Mouse (Mus musculus) neural tube, embryonic 15.5 days (tissue): Measurements from ENCODE around the gene Mfrp. TPM values are rescaled to one million over a fixed set of nuclear protein-coding genes. Genes with fewer than 3 reads are reported as not detected.

ENCODE experiments used
- ATAC-seq: fragments of 200-750 bp; cut with Nextera tagmentation; 2 replicates; pipeline ENCODE4 v1.8.0; 2017; ENCODE audit warnings: mild to moderate bottlenecking, moderate TSS enrichment, moderate library complexity; ENCODE audit not compliant: low FRiP score
- H3K27ac ChIP-seq: fragments of 300-500 bp; sonication (generic); replicated peaks from 2 replicates; pipeline ENCODE4 v1.5.1; 2015; ENCODE audit warnings: mild to moderate bottlenecking, inconsistent platforms
- H3K27me3 ChIP-seq: fragments of 300-500 bp; sonication (generic); replicated peaks from 2 replicates; pipeline ENCODE4 v1.6.1; 2015; ENCODE audit warnings: inconsistent platforms
- H3K36me3 ChIP-seq: fragments of 300-500 bp; sonication (generic); 2 replicates; pipeline ENCODE4 v1.6.1; 2015; ENCODE audit warnings: inconsistent platforms
- H3K4me1 ChIP-seq: fragments of 300-500 bp; sonication (generic); 2 replicates; pipeline ENCODE4 v1.6.1; 2015; ENCODE audit warnings: inconsistent platforms
- H3K4me2 ChIP-seq: fragments of 300-500 bp; sonication (generic); 2 replicates; pipeline ENCODE4 v1.6.1; 2015; ENCODE audit warnings: inconsistent platforms, mild to moderate bottlenecking, moderate library complexity
- H3K4me3 ChIP-seq: fragments of 300-500 bp; sonication (generic); replicated peaks from 2 replicates; pipeline ENCODE4 v1.5.1; 2015; ENCODE audit warnings: mild to moderate bottlenecking, inconsistent platforms
- H3K9ac ChIP-seq: fragments of 300-500 bp; sonication (generic); replicated peaks from 2 replicates; pipeline ENCODE4 v1.6.1; 2015; ENCODE audit warnings: mild to moderate bottlenecking, inconsistent platforms
- H3K9me3 ChIP-seq: fragments of 300-500 bp; sonication (generic); replicated peaks from 2 replicates; pipeline ENCODE4 v1.6.1; 2016; ENCODE audit warnings: inconsistent platforms
- WGBS: fragments of 180-500 bp; shearing (Covaris S2); methylation state at CpG from one replicate; pipeline ENCODE4 v1.1.7; 2015; ENCODE audit warnings: mixed read lengths; 5-methylcytosine and 5-hydroxymethylcytosine counted together
- polyA plus RNA-seq: library from polyadenylated mRNA; unstranded; fragments of >200 nt; fragmentation: Nextera tagmentation; extraction: Ambion mirVana; gene quantifications from 2 replicates; pipeline ENCODE4 v1.2.1, GENCODE M21; 2015

Mfrp gene
- 0.08 and 0.28 TPM in 2 replicates for polyA plus RNA-seq

DNA sequence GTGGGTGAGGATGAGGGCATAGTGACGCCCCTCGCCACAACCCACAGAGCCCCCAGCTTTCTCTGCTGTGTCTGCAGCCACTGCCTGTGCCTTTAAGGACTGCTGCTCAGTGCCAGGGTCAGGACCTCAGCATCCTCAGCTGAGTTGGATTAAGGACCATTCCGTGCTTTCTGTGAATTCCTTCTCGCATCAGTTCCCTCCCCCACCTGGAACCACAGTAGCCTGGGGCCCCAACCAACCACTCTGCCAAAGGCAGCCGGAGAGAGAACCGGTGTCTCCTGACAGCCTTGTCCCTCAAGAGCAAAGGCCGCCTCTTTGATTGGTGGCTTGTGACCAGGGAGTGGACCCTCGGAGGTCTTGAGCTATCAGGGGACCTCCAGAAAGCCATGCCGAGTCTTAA is at the start of gene Mfrp:
Gene Mfrp, plus strand, starts transcription at position 240 of the 400 bp plus-strand sequence.
- H3K4me1 ChIP-seq, result peaks cover 9% of the 10 kb centered on the region
- no peak for ATAC-seq
- no peak within 1 kb of the TSS for H3K4me2 ChIP-seq
- H3K27ac ChIP-seq, result no peak within 1 kb of the TSS
- peaks cover 4% of the 10 kb centered on the region; the same call in 1 of the 2 replicates for H3K36me3 ChIP-seq
- no peak within 1 kb of the TSS for H3K4me3 ChIP-seq
- H3K9ac ChIP-seq, result no peak within 1 kb of the TSS
- 78% methylated on average over 9 of the region's 9 CpGs for WGBS
- no peaks in the 10 kb centered on the region for H3K9me3 ChIP-seq
- no peaks in the 10 kb centered on the region for H3K27me3 ChIP-seq

GRCm38 (mm10) chr9:44052855-44053254 is 48.7 kb upstream of the Mfrp start:
- Histone ChIP-seq H3K27me3 (no peaks in the 10 kb centered on the region), H3K27ac (no peak overlapping the region), H3K4me1 (no peaks in the 10 kb centered on the region), H3K4me2 (no peak overlapping the region), H3K9ac (no peak overlapping the region), H3K4me3 (no peak overlapping the region), H3K36me3 (no peaks in the 10 kb centered on the region), H3K9me3 (no peaks in the 10 kb centered on the region)
- WGBS, result 76% methylated on average over 3 of the region's 3 CpGs
- ATAC-seq, result no peak

DNA sequence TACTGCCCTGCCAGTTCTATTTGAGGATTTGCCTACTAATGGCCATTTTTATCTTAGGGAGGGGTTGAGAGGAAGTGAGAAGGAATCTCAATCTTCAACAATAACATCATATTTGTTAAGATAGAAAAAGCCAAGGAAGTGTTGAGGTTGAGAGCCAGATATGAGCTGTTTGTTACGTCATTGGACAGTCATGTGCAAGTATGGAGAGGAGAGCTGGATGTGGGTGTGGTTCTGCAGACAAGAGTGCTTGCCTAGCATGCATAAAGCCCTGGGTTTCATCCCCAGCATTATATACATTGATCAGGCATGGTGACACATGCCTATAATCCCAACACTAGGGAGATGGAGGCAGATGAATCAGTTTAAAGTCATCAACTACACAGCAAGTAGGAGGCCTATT is 47.6 kb upstream of the Mfrp start:
- Histone ChIP-seq H3K4me1 (no peaks in the 10 kb centered on the region), H3K4me3 (no peak overlapping the region), H3K27ac (no peak overlapping the region), H3K4me2 (no peak overlapping the region), H3K27me3 (no peaks in the 10 kb centered on the region), H3K9me3 (no peaks in the 10 kb centered on the region), H3K9ac (no peak overlapping the region), H3K36me3 (no peaks in the 10 kb centered on the region)
- ATAC-seq, result no peak
- 76% methylated on average over 1 of the region's 1 CpGs for WGBS

GRCm38 (mm10) chr9:44058606-44059005 is 42.9 kb upstream of the Mfrp start:
- 86% methylated on average over 6 of the region's 6 CpGs for WGBS
- Histone ChIP-seq H3K4me1 (no peaks in the 10 kb centered on the region), H3K27ac (no peak overlapping the region), H3K27me3 (no peaks in the 10 kb centered on the region), H3K9ac (no peak overlapping the region), H3K4me3 (no peak overlapping the region), H3K4me2 (no peak overlapping the region), H3K9me3 (no peaks in the 10 kb centered on the region), H3K36me3 (no peaks in the 10 kb centered on the region)
- ATAC-seq, result no peak

- H3K9ac ChIP-seq, result no peak overlapping the region
- 32% methylated on average over 1 of the region's 1 CpGs for WGBS
- no peaks in the 10 kb centered on the region for H3K36me3 ChIP-seq
- H3K27me3 ChIP-seq, result peaks cover 3% of the 10 kb centered on the region; the same call in 1 of the 2 replicates
- H3K27ac ChIP-seq, result no peak overlapping the region
- no peaks in the 10 kb centered on the region for H3K9me3 ChIP-seq
- H3K4me3 ChIP-seq, result no peak overlapping the region
- peaks cover 12% of the 10 kb centered on the region; the same call in 1 of the 2 replicates for H3K4me1 ChIP-seq
- H3K4me2 ChIP-seq, result no peak overlapping the region
- no peak for ATAC-seq
These were observed 36.4 kb upstream of the Mfrp start for GRCm38 (mm10) chr9:44065177-44065576.

GRCm38 (mm10) chr9:44066785-44067225 is 34.7 kb upstream of the Mfrp start, which contains the start of gene Usp2:
Gene Usp2 (plus strand): TSS chr9:44067021.
- peaks cover 20% of the 10 kb centered on the region for H3K4me1 ChIP-seq
- peak within 1 kb of the TSS; percentile 49 for H3K27ac ChIP-seq
- H3K9me3 ChIP-seq, result no peaks in the 10 kb centered on the region
- WGBS, result under 1% methylated on average over 38 of the region's 38 CpGs
- peaks cover 4% of the 10 kb centered on the region; the same call in 1 of the 2 replicates for H3K27me3 ChIP-seq
- peak within 1 kb of the TSS; percentile 95 for H3K4me2 ChIP-seq
- peak within 1 kb of the TSS; percentile 60 for H3K9ac ChIP-seq
- peak within 1 kb of the TSS; percentile 62 for H3K4me3 ChIP-seq
- no peaks in the 10 kb centered on the region for H3K36me3 ChIP-seq
- peak; percentile 99 for ATAC-seq

DNA sequence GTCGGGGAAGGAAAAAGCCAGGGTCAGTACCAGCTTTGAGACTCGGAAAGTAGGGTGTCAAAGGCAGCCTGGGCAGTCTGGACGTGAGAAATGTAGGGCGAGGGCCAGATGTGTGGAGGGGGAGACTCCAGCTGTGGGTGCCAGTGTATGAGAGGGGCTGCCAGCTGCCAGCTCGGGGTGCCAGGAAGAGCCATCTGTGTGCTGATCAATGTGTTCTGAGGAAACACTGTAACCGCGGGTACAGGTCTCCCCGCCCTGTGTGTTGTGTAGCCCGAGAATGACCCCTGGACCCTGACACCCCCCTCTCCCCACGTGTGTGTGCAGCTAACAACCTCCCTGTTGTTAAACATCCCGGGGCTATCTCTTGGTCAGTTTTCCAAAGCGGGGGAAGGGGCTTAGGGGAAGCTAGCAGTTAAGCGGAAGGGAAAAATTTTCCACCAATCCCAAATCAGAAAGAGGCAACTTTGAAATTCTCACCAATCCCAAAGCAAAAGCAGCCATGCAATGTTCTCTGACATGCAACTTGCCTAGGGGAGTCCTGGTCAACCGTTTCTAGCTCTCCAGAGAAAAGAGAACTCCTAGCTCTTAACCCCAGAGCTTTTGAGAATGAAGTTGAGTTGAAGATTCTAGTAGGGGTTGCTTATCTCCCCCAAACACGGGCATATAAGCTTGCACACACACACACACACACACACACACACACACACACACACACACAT is 34.1 kb upstream of the Mfrp start:
- Histone ChIP-seq H3K36me3 (no peaks in the 10 kb centered on the region), H3K4me3 (peak overlapping the region; percentile 62), H3K27ac (peak overlapping the region; percentile 49), H3K27me3 (peaks cover 4% of the 10 kb centered on the region; the same call in 1 of the 2 replicates), H3K9me3 (no peaks in the 10 kb centered on the region), H3K9ac (peak overlapping the region; percentile 60), H3K4me1 (peaks cover 25% of the 10 kb centered on the region), H3K4me2 (peak overlapping the region; percentile 95)
- peak; percentile 61 for ATAC-seq
- WGBS, result 8% methylated on average over 15 of the region's 15 CpGs

DNA sequence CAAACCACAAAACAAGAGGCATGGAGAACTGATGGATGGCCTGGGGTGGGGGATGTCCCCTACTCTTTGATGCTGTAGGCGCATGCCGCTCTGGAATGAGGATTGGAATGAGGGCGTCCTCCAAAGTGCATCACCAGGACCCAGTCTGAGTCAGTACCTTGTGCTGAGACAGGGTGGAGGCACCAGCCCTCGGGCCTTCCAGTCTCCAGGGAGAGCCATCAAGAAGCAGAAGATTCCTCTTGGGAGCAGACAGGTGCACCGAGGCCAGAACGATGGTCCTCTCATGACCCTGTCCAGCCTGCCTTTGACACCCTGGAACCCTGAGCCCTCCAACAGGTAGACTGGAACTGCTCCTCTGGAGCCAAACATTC is 33.6 kb upstream of the Mfrp start:
- H3K36me3 ChIP-seq, result no peaks in the 10 kb centered on the region
- H3K4me3 ChIP-seq, result no peak overlapping the region
- no peak overlapping the region for H3K9ac ChIP-seq
- H3K4me2 ChIP-seq, result peak overlapping the region; percentile 95
- ATAC-seq, result no peak
- H3K27ac ChIP-seq, result no peak overlapping the region
- H3K27me3 ChIP-seq, result peaks cover 4% of the 10 kb centered on the region; the same call in 1 of the 2 replicates
- H3K4me1 ChIP-seq, result peaks cover 28% of the 10 kb centered on the region
- no peaks in the 10 kb centered on the region for H3K9me3 ChIP-seq
- WGBS, result 83% methylated on average over 6 of the region's 6 CpGs

GRCm38 (mm10) chr9:44069252-44069651 is 32.3 kb upstream of the Mfrp start:
- H3K9me3 ChIP-seq, result no peaks in the 10 kb centered on the region
- ATAC-seq, result no peak
- 49% methylated on average over 7 of the region's 7 CpGs for WGBS
- no peak overlapping the region for H3K9ac ChIP-seq
- H3K4me1 ChIP-seq, result peaks cover 31% of the 10 kb centered on the region
- no peak overlapping the region for H3K4me3 ChIP-seq
- H3K27ac ChIP-seq, result no peak overlapping the region
- no peaks in the 10 kb centered on the region for H3K36me3 ChIP-seq
- H3K4me2 ChIP-seq, result no peak overlapping the region
- H3K27me3 ChIP-seq, result peaks cover 4% of the 10 kb centered on the region; the same call in 1 of the 2 replicates

DNA sequence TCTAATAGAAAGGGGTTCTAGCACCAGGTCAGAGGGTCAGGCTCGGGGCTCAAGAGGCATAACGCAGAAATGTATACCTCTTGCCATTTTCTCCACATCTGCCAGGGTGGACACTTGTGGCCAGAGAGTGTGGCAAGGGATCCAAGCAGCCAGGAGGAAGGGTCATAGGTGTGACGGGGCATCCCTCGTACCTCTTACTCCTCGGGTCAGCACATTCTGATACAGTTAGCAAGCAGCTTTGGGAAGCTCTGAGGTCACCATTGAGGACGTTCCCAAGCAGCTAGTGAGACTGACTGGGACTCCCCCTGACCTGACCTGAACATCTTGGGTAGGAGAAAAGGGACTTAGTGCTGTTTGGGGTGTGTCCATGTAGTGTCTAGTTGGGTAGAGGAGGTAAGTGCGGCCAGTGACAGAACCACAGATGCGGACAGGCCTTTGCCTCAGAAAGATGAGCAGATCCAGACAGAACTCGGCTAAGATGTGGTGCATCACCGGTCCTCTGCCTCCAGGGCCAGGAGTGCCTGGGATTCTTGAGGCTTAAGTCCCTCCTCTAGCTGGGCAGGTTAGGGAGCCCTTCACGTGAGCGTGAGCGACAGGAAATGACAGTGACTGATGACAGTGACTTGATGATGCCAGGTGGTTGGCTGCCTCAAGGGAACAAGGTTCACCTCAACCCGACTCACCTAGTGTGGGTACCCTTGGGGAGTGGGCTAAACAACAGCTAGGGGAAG is 31.3 kb upstream of the Mfrp start:
- peaks cover 31% of the 10 kb centered on the region for H3K4me1 ChIP-seq
- H3K36me3 ChIP-seq, result no peaks in the 10 kb centered on the region
- WGBS, result 79% methylated on average over 14 of the region's 14 CpGs
- peaks cover 4% of the 10 kb centered on the region; the same call in 1 of the 2 replicates for H3K27me3 ChIP-seq
- no peak for ATAC-seq
- H3K9me3 ChIP-seq, result no peaks in the 10 kb centered on the region
- H3K27ac ChIP-seq, result no peak overlapping the region
- no peak overlapping the region for H3K4me2 ChIP-seq
- H3K9ac ChIP-seq, result no peak overlapping the region
- no peak overlapping the region for H3K4me3 ChIP-seq

- H3K4me2 ChIP-seq, result no peak overlapping the region
- no peak overlapping the region for H3K4me3 ChIP-seq
- ATAC-seq, result no peak
- peaks cover 4% of the 10 kb centered on the region; the same call in 1 of the 2 replicates for H3K27me3 ChIP-seq
- H3K9ac ChIP-seq, result no peak overlapping the region
- H3K27ac ChIP-seq, result no peak overlapping the region
- H3K9me3 ChIP-seq, result no peaks in the 10 kb centered on the region
- H3K36me3 ChIP-seq, result no peaks in the 10 kb centered on the region
- 37% methylated on average over 8 of the region's 8 CpGs for WGBS
- H3K4me1 ChIP-seq, result peaks cover 31% of the 10 kb centered on the region
These were observed 30.7 kb upstream of the Mfrp start for GRCm38 (mm10) chr9:44070844-44071231.
